Mouse (Mus musculus) limb, embryonic 11.5 days (tissue): ENCODE measurements at regions not wholly inside any gene's neighbourhood (a gene's known extent, or its start where the extent isn't known, plus 50 kb on each side); places are given as distances from the start of the nearest gene placed in this dataset.

ENCODE experiments used
- ATAC-seq: fragments of 200-750 bp; cut with Nextera tagmentation; 2 replicates; pipeline ENCODE4 v1.8.0; 2017; ENCODE audit warnings: low read depth; ENCODE audit not compliant: insufficient number of reproducible peaks, low FRiP score, low TSS enrichment
- DNase-seq: peaks from one replicate; pipeline ENCODE4 v3.0.0-alpha.2; 2015; ENCODE audit warnings: low spot score
- H3K27ac ChIP-seq: fragments of 300-500 bp; sonication (generic); replicated peaks from 2 replicates; pipeline ENCODE4 v1.5.1; 2014; ENCODE audit warnings: low read depth, mild to moderate bottlenecking, low read length
- H3K27me3 ChIP-seq: fragments of 300-500 bp; sonication (generic); 2 replicates; pipeline ENCODE4 v1.6.1; 2014; ENCODE audit warnings: mild to moderate bottlenecking, low read length, mixed read lengths; ENCODE audit not compliant: control insufficient read depth, insufficient read depth
- H3K36me3 ChIP-seq: fragments of 300-500 bp; sonication (generic); 2 replicates; pipeline ENCODE4 v1.6.1; 2014; ENCODE audit warnings: mild to moderate bottlenecking, low read length, moderate library complexity, mixed read lengths; ENCODE audit not compliant: control insufficient read depth, insufficient read depth
- H3K4me1 ChIP-seq: fragments of 300-500 bp; sonication (generic); 2 replicates; pipeline ENCODE4 v1.6.1; 2014; ENCODE audit warnings: low read length, mixed read lengths; ENCODE audit not compliant: control insufficient read depth, insufficient read depth
- H3K4me2 ChIP-seq: fragments of 300-500 bp; sonication (generic); 2 replicates; pipeline ENCODE4 v1.6.1; 2014; ENCODE audit warnings: low read depth, mild to moderate bottlenecking, moderate library complexity; ENCODE audit not compliant: severe bottlenecking
- H3K4me3 ChIP-seq: fragments of 300-500 bp; sonication (generic); 2 replicates; pipeline ENCODE4 v1.5.1; 2014; ENCODE audit warnings: low read depth, low read length
- H3K9ac ChIP-seq: fragments of 300-500 bp; sonication (generic); 2 replicates; pipeline ENCODE4 v1.6.1; 2014; ENCODE audit warnings: mild to moderate bottlenecking, low read length
- H3K9me3 ChIP-seq: fragments of 300-500 bp; sonication (generic); 2 replicates; pipeline ENCODE4 v1.6.1; 2016; ENCODE audit warnings: low read length; ENCODE audit not compliant: control insufficient read depth
- WGBS: fragments of 180-500 bp; shearing (Covaris S2); extraction: QIAGEN DNeasy Blood & Tissue Kit; methylation state at CpG from one replicate; pipeline ENCODE4 v1.1.7; 2014; 5-methylcytosine and 5-hydroxymethylcytosine counted together

GRCm38 (mm10) chr5:51868223-51868713 is 300.7 kb upstream of the Ppargc1a start:
- DNase-seq (no peak), ATAC-seq (no peak)
- Histone ChIP-seq H3K27ac (no peak overlapping the region), H3K27me3 (no peaks in the 10 kb centered on the region), H3K9ac (no peak overlapping the region), H3K4me2 (no peak overlapping the region), H3K4me1 (no peaks in the 10 kb centered on the region), H3K4me3 (no peak overlapping the region), H3K9me3 (no peaks in the 10 kb centered on the region), H3K36me3 (no peaks in the 10 kb centered on the region)
- 85% methylated on average over 18 of the region's 18 CpGs for WGBS

- no peak for DNase-seq
- 74% methylated on average over 2 of the region's 2 CpGs for WGBS
These were observed 298.5 kb upstream of the Ppargc1a start for GRCm38 (mm10) chr5:51866002-51866401.

GRCm38 (mm10) chr5:51860496-51860895 is 293.0 kb upstream of the Ppargc1a start:
- Histone ChIP-seq H3K4me2 (no peak overlapping the region), H3K36me3 (no peaks in the 10 kb centered on the region), H3K4me3 (no peak overlapping the region), H3K27ac (no peak overlapping the region), H3K4me1 (no peaks in the 10 kb centered on the region), H3K9ac (no peak overlapping the region), H3K9me3 (no peaks in the 10 kb centered on the region), H3K27me3 (no peaks in the 10 kb centered on the region)
- WGBS, result 90% methylated on average over 5 of the region's 5 CpGs
- no peak for DNase-seq
- no peak for ATAC-seq

More at GRCm38 (mm10) chr5:51866002-51866401, 298.5 kb upstream of the Ppargc1a start:
- no peak for ATAC-seq
- Histone ChIP-seq H3K9ac (no peak overlapping the region), H3K4me1 (no peaks in the 10 kb centered on the region), H3K9me3 (no peaks in the 10 kb centered on the region), H3K4me2 (no peak overlapping the region), H3K27ac (no peak overlapping the region), H3K27me3 (no peaks in the 10 kb centered on the region), H3K4me3 (no peak overlapping the region), H3K36me3 (no peaks in the 10 kb centered on the region)

GRCm38 (mm10) chr5:51853456-51854124 is 286.1 kb upstream of the Ppargc1a start:
- WGBS, result 60% methylated on average over 9 of the region's 9 CpGs
- no peak overlapping the region for H3K4me3 ChIP-seq
- no peak overlapping the region for H3K9ac ChIP-seq
- no peaks in the 10 kb centered on the region for H3K27me3 ChIP-seq
- ATAC-seq (no peak), DNase-seq (no peak)
- no peak overlapping the region for H3K4me2 ChIP-seq
- H3K36me3 ChIP-seq, result no peaks in the 10 kb centered on the region
- H3K27ac ChIP-seq, result no peak overlapping the region
- no peaks in the 10 kb centered on the region for H3K9me3 ChIP-seq
- H3K4me1 ChIP-seq, result no peaks in the 10 kb centered on the region

GRCm38 (mm10) chr5:51850091-51850490 is 282.6 kb upstream of the Ppargc1a start:
- H3K36me3 ChIP-seq, result no peaks in the 10 kb centered on the region
- H3K4me1 ChIP-seq, result no peaks in the 10 kb centered on the region
- no peak overlapping the region for H3K27ac ChIP-seq
- no peak for DNase-seq
- 95% methylated on average over 9 of the region's 9 CpGs for WGBS
- no peak overlapping the region for H3K9ac ChIP-seq
- ATAC-seq, result no peak
- no peaks in the 10 kb centered on the region for H3K27me3 ChIP-seq
- no peak overlapping the region for H3K4me3 ChIP-seq
- H3K4me2 ChIP-seq, result no peak overlapping the region
- H3K9me3 ChIP-seq, result no peaks in the 10 kb centered on the region

- no peak for DNase-seq
- no peaks in the 10 kb centered on the region for H3K36me3 ChIP-seq
- H3K27me3 ChIP-seq, result no peaks in the 10 kb centered on the region
- 89% methylated on average over 5 of the region's 5 CpGs for WGBS
- H3K9me3 ChIP-seq, result no peaks in the 10 kb centered on the region
- no peaks in the 10 kb centered on the region for H3K4me1 ChIP-seq
- H3K9ac ChIP-seq, result no peak overlapping the region
- H3K4me2 ChIP-seq, result no peak overlapping the region
- no peak overlapping the region for H3K27ac ChIP-seq
- H3K4me3 ChIP-seq, result no peak overlapping the region
- no peak for ATAC-seq
These were observed 281.7 kb upstream of the Ppargc1a start for GRCm38 (mm10) chr5:51849236-51849635.

- 91% methylated on average over 5 of the region's 5 CpGs for WGBS
- H3K27ac ChIP-seq, result no peak overlapping the region
- H3K27me3 ChIP-seq, result no peaks in the 10 kb centered on the region
- DNase-seq, result no peak
- H3K4me1 ChIP-seq, result no peaks in the 10 kb centered on the region
- H3K36me3 ChIP-seq, result no peaks in the 10 kb centered on the region
- no peaks in the 10 kb centered on the region for H3K9me3 ChIP-seq
- no peak overlapping the region for H3K4me2 ChIP-seq
- H3K9ac ChIP-seq, result no peak overlapping the region
- no peak overlapping the region for H3K4me3 ChIP-seq
- ATAC-seq, result no peak
These were observed 274.7 kb upstream of the Ppargc1a start for GRCm38 (mm10) chr5:51842189-51842588.

- whole genome bisulfite sequencing, result 93% methylated on average over 2 of the region's 2 CpGs
These were observed 274.2 kb upstream of the Ppargc1a start for GRCm38 (mm10) chr5:51841763-51842162.

More at GRCm38 (mm10) chr5:51841763-51842162, 274.2 kb upstream of the Ppargc1a start:
- ATAC-seq (no peak), DNase-seq (no peak)
- no peak overlapping the region for H3K4me2 ChIP-seq
- H3K4me3 ChIP-seq, result no peak overlapping the region
- no peaks in the 10 kb centered on the region for H3K27me3 ChIP-seq
- H3K4me1 ChIP-seq, result no peaks in the 10 kb centered on the region
- no peak overlapping the region for H3K27ac ChIP-seq
- no peak overlapping the region for H3K9ac ChIP-seq
- H3K9me3 ChIP-seq, result no peaks in the 10 kb centered on the region
- H3K36me3 ChIP-seq, result no peaks in the 10 kb centered on the region
